Comparison of ENCODE assay signal across 8 mouse cellular contexts in the genomic region with DNA sequence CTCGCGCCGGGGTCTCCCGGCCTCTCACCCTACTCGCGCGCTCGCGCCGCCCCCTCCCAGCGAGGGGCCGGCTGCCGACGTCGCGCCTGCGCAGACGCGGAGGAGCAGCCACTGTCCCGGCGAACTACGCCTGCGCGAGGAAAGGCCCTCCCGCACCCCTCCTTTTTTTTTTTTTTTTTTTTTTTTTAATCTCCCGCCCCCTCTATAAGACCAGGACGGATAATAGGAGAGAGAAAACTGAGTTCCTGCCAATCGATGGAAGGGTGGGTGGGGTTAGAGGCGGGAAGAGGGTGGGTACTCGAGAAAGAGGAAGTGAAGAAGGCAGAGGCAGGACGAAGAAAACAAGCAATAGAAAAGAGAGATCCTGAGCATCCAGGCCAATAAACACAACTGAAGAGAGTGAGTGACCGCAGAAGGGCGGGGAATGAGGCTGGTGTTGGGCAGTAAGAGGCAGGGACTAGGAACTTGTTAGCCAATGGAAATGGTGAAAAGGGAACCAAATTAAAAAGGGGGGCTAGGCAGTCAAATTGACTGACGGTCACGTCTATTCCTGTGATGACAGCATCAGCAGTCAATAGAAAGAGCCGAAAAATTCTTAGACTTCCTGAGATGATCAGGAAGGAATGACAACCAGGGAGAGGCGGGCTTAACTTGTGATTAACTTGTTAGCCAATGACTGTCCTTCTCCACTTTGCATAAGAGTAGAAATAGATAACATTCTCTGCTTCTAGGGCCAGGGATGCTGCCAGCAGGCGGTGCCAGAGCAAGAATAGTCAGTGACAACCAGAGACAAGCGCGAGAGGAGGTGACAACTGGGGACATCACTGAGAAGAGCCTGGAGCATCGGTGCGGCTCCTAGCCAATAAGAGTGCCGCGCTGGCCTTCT. TPM values are rescaled to one million over a fixed set of nuclear protein-coding genes. Genes with fewer than 3 reads are reported as not detected.
DNase-seq lines count a peak whose midpoint lies in the region; ATAC-seq and TF ChIP-seq lines count a peak whose summit lies in the region.

A gene (plus strand): TSS at position 338 of the 886 bp plus-strand sequence.

- peak; percentile 96 for ATAC-seq in embryonic facial prominence, embryonic 14.5 days (ENCODE audit: low read depth)
- peak; percentile 94 for ATAC-seq in limb, embryonic 13.5 days (ENCODE audit: low FRiP score, low read depth)
- ATAC-seq in midbrain, embryonic 16.5 days = peak; percentile 96

- H3K36me3 ChIP-seq in embryonic facial prominence, embryonic 14.5 days (ENCODE audit: control insufficient read depth, insufficient read depth, low read length) = peaks cover 3% of the 10 kb centered on the region; the same call in 1 of the 2 replicates
- H3K36me3 ChIP-seq in heart, adult 2 months (ENCODE audit: control insufficient read depth, insufficient read depth, low read length) = no peaks in the 10 kb centered on the region
- H3K36me3 ChIP-seq in limb, embryonic 13.5 days = peaks cover 13% of the 10 kb centered on the region
- peaks cover 5% of the 10 kb centered on the region; the same call in 1 of the 2 replicates for H3K36me3 ChIP-seq in midbrain, embryonic 16.5 days (ENCODE audit: control insufficient read depth, insufficient read depth, low read length)

- no peaks in the 10 kb centered on the region for H3K9me3 ChIP-seq in embryonic facial prominence, embryonic 14.5 days (ENCODE audit: control insufficient read depth, low read length)
- no peaks in the 10 kb centered on the region for H3K9me3 ChIP-seq in limb, embryonic 13.5 days
- no peaks in the 10 kb centered on the region for H3K9me3 ChIP-seq in midbrain, embryonic 16.5 days (replicated peaks; ENCODE audit: control insufficient read depth, low read length, poor library complexity, severe bottlenecking)

- peak within 1 kb of the TSS; percentile 86 for H3K27ac ChIP-seq in embryonic facial prominence, embryonic 14.5 days (replicated peaks; ENCODE audit: low read depth, low read length)
- H3K27ac ChIP-seq in heart, adult 2 months = peak within 1 kb of the TSS; percentile 85
- peak within 1 kb of the TSS; percentile 84 for H3K27ac ChIP-seq in limb, embryonic 13.5 days
- peak within 1 kb of the TSS; percentile 85 for H3K27ac ChIP-seq in midbrain, embryonic 16.5 days (ENCODE audit: low read length)

- WGBS in embryonic facial prominence, embryonic 14.5 days = under 1% methylated on average over 28 of the region's 44 CpGs
- under 1% methylated on average over 37 of the region's 44 CpGs for WGBS in heart, adult 2 months
- under 1% methylated on average over 44 of the region's 44 CpGs for WGBS in limb, embryonic 13.5 days
- WGBS in midbrain, embryonic 16.5 days = under 1% methylated on average over 40 of the region's 44 CpGs

- H3K4me3 ChIP-seq in embryonic facial prominence, embryonic 14.5 days (ENCODE audit: low read depth, low read length) = peak within 1 kb of the TSS; percentile 90
- H3K4me3 ChIP-seq in heart, adult 2 months = peak within 1 kb of the TSS; percentile 78
- H3K4me3 ChIP-seq in limb, embryonic 13.5 days = peak within 1 kb of the TSS; percentile 91
- peak within 1 kb of the TSS; percentile 91 for H3K4me3 ChIP-seq in midbrain, embryonic 16.5 days (ENCODE audit: low read depth, low read length)

- H3K27me3 ChIP-seq in embryonic facial prominence, embryonic 14.5 days (replicated peaks; ENCODE audit: control insufficient read depth, insufficient read depth, low read length) = no peaks in the 10 kb centered on the region
- no peaks in the 10 kb centered on the region for H3K27me3 ChIP-seq in heart, adult 2 months (ENCODE audit: control insufficient read depth, insufficient read depth, low read length)
- H3K27me3 ChIP-seq in limb, embryonic 13.5 days = 0 out of 2 replicates have a peak, but pooled peaks cover 6% of the 10 kb centered on the region
- H3K27me3 ChIP-seq in midbrain, embryonic 16.5 days (ENCODE audit: control insufficient read depth, insufficient read depth, low read depth, low read length) = no peaks in the 10 kb centered on the region

- 0 out of 2 replicates have a peak, but pooled peaks have one; percentile 55 for TF ChIP-seq EP300 in heart, adult 2 months (IDR thresholded peaks at IDR 0.05; ENCODE audit: insufficient read depth, low read depth, low read length)

- peaks cover 17% of the 10 kb centered on the region for H3K4me1 ChIP-seq in embryonic facial prominence, embryonic 14.5 days (ENCODE audit: control insufficient read depth, insufficient read depth, low read length)
- peaks cover 2% of the 10 kb centered on the region; the same call in 1 of the 2 replicates for H3K4me1 ChIP-seq in heart, adult 2 months (ENCODE audit: control insufficient read depth, insufficient read depth, low read length)
- peaks cover 29% of the 10 kb centered on the region for H3K4me1 ChIP-seq in limb, embryonic 13.5 days
- peaks cover 30% of the 10 kb centered on the region for H3K4me1 ChIP-seq in midbrain, embryonic 16.5 days (ENCODE audit: control insufficient read depth, insufficient read depth, low read length)

- DNase-seq in 3T3-L1 (ENCODE audit: low read depth, low spot score) = peak; percentile 99
- DNase-seq in adrenal gland, postnatal 4 days (ENCODE audit: low spot score in 2 of 2) = peak; percentile 76 to 86
- DNase-seq in embryonic facial prominence, embryonic 14.5 days (ENCODE audit: low spot score) = peak; percentile 99
- peak; percentile 92 to 95 for DNase-seq in heart, adult 2 months
- peak; percentile 93 to 99 for DNase-seq in kidney, adult 8-10 months
- peak; percentile 87 to 93 for DNase-seq in spleen, postnatal 10 days (ENCODE audit: low spot score in 2 of 2)

- H3K9ac ChIP-seq in embryonic facial prominence, embryonic 14.5 days (ENCODE audit: low read depth, low read length) = peak within 1 kb of the TSS; percentile 96
- peak within 1 kb of the TSS; percentile 90 for H3K9ac ChIP-seq in heart, adult 2 months (ENCODE audit: low read depth, low read length)
- peak within 1 kb of the TSS; percentile 97 for H3K9ac ChIP-seq in limb, embryonic 13.5 days
- H3K9ac ChIP-seq in midbrain, embryonic 16.5 days (ENCODE audit: low read depth, low read length) = peak within 1 kb of the TSS; percentile 91

- intact Hi-C loops in heart, adult 2 months (cut with DNase I) = loop anchor here (1.0 to 10.0 kb wide), 3 partner anchors 12 to 624 kb away; a partner anchor contains a TSS

- H3K4me2 ChIP-seq in embryonic facial prominence, embryonic 14.5 days (ENCODE audit: low read depth, low read length) = peak within 1 kb of the TSS; percentile 85
- peak within 1 kb of the TSS; percentile 98 for H3K4me2 ChIP-seq in limb, embryonic 13.5 days (replicated peaks)
- H3K4me2 ChIP-seq in midbrain, embryonic 16.5 days (ENCODE audit: low read length) = peak within 1 kb of the TSS; percentile 99

- H3K79me2 ChIP-seq in heart, adult 2 months (replicated peaks; ENCODE audit: control insufficient read depth, insufficient read depth, low read length) = peaks cover 3% of the 10 kb centered on the region

- peak; percentile 95 for TF ChIP-seq POLR2A in heart, adult 2 months (IDR thresholded peaks at IDR 0.05; ENCODE audit: insufficient read depth, low read depth, low read length)

- peak; percentile 74 for TF ChIP-seq CTCF in heart, adult 2 months (IDR thresholded peaks at IDR 0.05)

RNA-seq across cellular contexts. Expression of the gene that starts here (rescaled TPM):
- 100 to 1,000 TPM; 268 to 794 TPM for total RNA-seq in adrenal gland, postnatal 4 days (2021)
- 1,018 and 1,489 TPM in 2 replicates for polyA plus RNA-seq in embryonic facial prominence, embryonic 14.5 days (2014; fragmentation: Nextera tagmentation; extraction: Ambion mirVana)
- total RNA-seq in heart, adult 2 months (2021) = 1 to 10 TPM; 3.5 TPM
- polyA plus RNA-seq in heart, adult 2 months (2012; rRNA removed) = 0.74 and 1.1 TPM in 2 replicates
- 350 and 353 TPM in 2 replicates for polyA plus RNA-seq in limb, embryonic 13.5 days (2015; fragmentation: Nextera tagmentation; extraction: Ambion mirVana)
- polyA plus RNA-seq in midbrain, embryonic 16.5 days (2015; fragmentation: Nextera tagmentation; extraction: Ambion mirVana) = 2.8 and 4.8 TPM in 2 replicates

Comparison
In these comparisons a context has a peak if more than half of its experiments do, and no peak if none do; other contexts are left out.
1. Peak in every context shown above with its lines: DNase-seq, ATAC-seq, H3K4me3 ChIP-seq and H3K27ac ChIP-seq.
2. RNA of the gene that starts here (total RNA-seq): 268 to 794 TPM in adrenal gland, postnatal 4 days; 3.5 TPM in heart, adult 2 months; every median in the first group is over 10 times any median in the second.
3. RNA of the gene that starts here (polyA plus RNA-seq): 1,018 to 1,489 TPM in embryonic facial prominence, embryonic 14.5 days and 350 to 353 TPM in limb, embryonic 13.5 days; 2.8 to 4.8 TPM in midbrain, embryonic 16.5 days and 0.74 to 1.1 TPM in heart, adult 2 months; every median in the first group is over 10 times any median in the second.